Mouse (Mus musculus): ENCODE measurements at regions not wholly inside any gene's neighbourhood (a gene's known extent, or its start where the extent isn't known, plus 50 kb on each side); places are given as distances from the start of the nearest gene placed in this dataset.

GRCm38 (mm10) chr12:71767896-71768295, 63.0 kb upstream of the Daam1 start:
- whole genome bisulfite sequencing, result 43% methylated on average over 3 of the region's 3 CpGs
- no peaks in the 10 kb centered on the region for H3K9me3 ChIP-seq (ENCODE audit: low read length)
- H3K4me3 ChIP-seq (ENCODE audit: low read length), result no peak overlapping the region
- ATAC-seq (ENCODE audit: low FRiP score, low TSS enrichment), result no peak
- H3K36me3 ChIP-seq (ENCODE audit: insufficient read depth, low read length), result no peaks in the 10 kb centered on the region
- no peaks in the 10 kb centered on the region for H3K27me3 ChIP-seq (ENCODE audit: insufficient read depth, low read length)
- H3K4me1 ChIP-seq (ENCODE audit: insufficient read depth, low read length), result 0 out of 2 replicates have a peak, but pooled peaks cover 6% of the 10 kb centered on the region
- no peak overlapping the region for H3K4me2 ChIP-seq (replicated peaks; ENCODE audit: low read depth, low read length)
- no peak overlapping the region for H3K27ac ChIP-seq (ENCODE audit: low read length)
- H3K9ac ChIP-seq (replicated peaks; ENCODE audit: low read length), result no peak overlapping the region

- Histone ChIP-seq H3K36me3 (ENCODE audit: insufficient read depth, low read length) (no peaks in the 10 kb centered on the region), H3K27ac (ENCODE audit: low read length) (no peak overlapping the region), H3K27me3 (ENCODE audit: insufficient read depth, low read length) (no peaks in the 10 kb centered on the region), H3K4me2 (replicated peaks; ENCODE audit: low read depth, low read length) (peak overlapping the region; percentile 60), H3K4me1 (ENCODE audit: insufficient read depth, low read length) (0 out of 2 replicates have a peak, but pooled peaks cover 6% of the 10 kb centered on the region), H3K9me3 (ENCODE audit: low read length) (no peaks in the 10 kb centered on the region), H3K9ac (replicated peaks; ENCODE audit: low read length) (peak overlapping the region; percentile 37; the same call in 1 of the 2 replicates), H3K4me3 (ENCODE audit: low read length) (peak overlapping the region; percentile 39)
- 2% methylated on average over 12 of the region's 12 CpGs for WGBS
- ATAC-seq (ENCODE audit: low FRiP score, low TSS enrichment), result no peak
Measured at GRCm38 (mm10) chr12:71768471-71768870, 62.4 kb upstream of the Daam1 start.

GRCm38 (mm10) chr12:71768890-71769289, 62.0 kb upstream of the Daam1 start:
- H3K4me1 ChIP-seq (ENCODE audit: insufficient read depth, low read length), result 0 out of 2 replicates have a peak, but pooled peaks cover 6% of the 10 kb centered on the region
- 0 out of 2 replicates have a peak, but pooled peaks have one; percentile 52 for ATAC-seq (ENCODE audit: low FRiP score, low TSS enrichment)
- no peaks in the 10 kb centered on the region for H3K36me3 ChIP-seq (ENCODE audit: insufficient read depth, low read length)
- no peaks in the 10 kb centered on the region for H3K27me3 ChIP-seq (ENCODE audit: insufficient read depth, low read length)
- H3K9me3 ChIP-seq (ENCODE audit: low read length), result no peaks in the 10 kb centered on the region
- H3K9ac ChIP-seq (replicated peaks; ENCODE audit: low read length), result peak overlapping the region; percentile 37; the same call in 1 of the 2 replicates
- H3K27ac ChIP-seq (ENCODE audit: low read length), result no peak overlapping the region
- peak overlapping the region; percentile 60 for H3K4me2 ChIP-seq (replicated peaks; ENCODE audit: low read depth, low read length)
- H3K4me3 ChIP-seq (ENCODE audit: low read length), result peak overlapping the region; percentile 39
- 15% methylated on average over 9 of the region's 9 CpGs for WGBS

- Histone ChIP-seq H3K27me3 (ENCODE audit: insufficient read depth, low read length) (no peaks in the 10 kb centered on the region), H3K4me3 (ENCODE audit: low read length) (no peak overlapping the region), H3K36me3 (ENCODE audit: insufficient read depth, low read length) (no peaks in the 10 kb centered on the region), H3K4me2 (replicated peaks; ENCODE audit: low read depth, low read length) (peak overlapping the region; percentile 60), H3K27ac (ENCODE audit: low read length) (no peak overlapping the region), H3K9ac (replicated peaks; ENCODE audit: low read length) (no peak overlapping the region), H3K9me3 (ENCODE audit: low read length) (no peaks in the 10 kb centered on the region), H3K4me1 (ENCODE audit: insufficient read depth, low read length) (0 out of 2 replicates have a peak, but pooled peaks cover 6% of the 10 kb centered on the region)
- 42% methylated on average over 6 of the region's 6 CpGs for WGBS
- 0 out of 2 replicates have a peak, but pooled peaks have one; percentile 12 for ATAC-seq (ENCODE audit: low FRiP score, low TSS enrichment)
Measured at GRCm38 (mm10) chr12:71769302-71769701, 61.6 kb upstream of the Daam1 start.

- Histone ChIP-seq H3K27me3 (ENCODE audit: insufficient read depth, low read length) (no peaks in the 10 kb centered on the region), H3K27ac (ENCODE audit: low read length) (no peak overlapping the region), H3K4me3 (ENCODE audit: low read length) (no peak overlapping the region), H3K9ac (replicated peaks; ENCODE audit: low read length) (no peak overlapping the region), H3K4me1 (ENCODE audit: insufficient read depth, low read length) (peaks cover 17% of the 10 kb centered on the region), H3K9me3 (ENCODE audit: low read length) (no peaks in the 10 kb centered on the region), H3K36me3 (ENCODE audit: insufficient read depth, low read length) (no peaks in the 10 kb centered on the region), H3K4me2 (replicated peaks; ENCODE audit: low read depth, low read length) (no peak overlapping the region)
- ATAC-seq (ENCODE audit: low FRiP score, low TSS enrichment), result no peak
- whole genome bisulfite sequencing, result 67% methylated on average over 9 of the region's 9 CpGs
Measured at GRCm38 (mm10) chr12:71773891-71774290, 57.0 kb upstream of the Daam1 start.

GRCm38 (mm10) chr12:71775126-71775525, 55.8 kb upstream of the Daam1 start:
- no peak overlapping the region for H3K9ac ChIP-seq (replicated peaks; ENCODE audit: low read length)
- no peaks in the 10 kb centered on the region for H3K27me3 ChIP-seq (ENCODE audit: insufficient read depth, low read length)
- ATAC-seq (ENCODE audit: low FRiP score, low TSS enrichment), result no peak

GRCm38 (mm10) chr12:71778137-71778536, 52.7 kb upstream of the Daam1 start:
- ATAC-seq (ENCODE audit: low FRiP score, low TSS enrichment), result peak; percentile 58
- Histone ChIP-seq H3K4me1 (ENCODE audit: insufficient read depth, low read length) (peaks cover 34% of the 10 kb centered on the region), H3K27me3 (ENCODE audit: insufficient read depth, low read length) (no peaks in the 10 kb centered on the region), H3K36me3 (ENCODE audit: insufficient read depth, low read length) (no peaks in the 10 kb centered on the region), H3K27ac (ENCODE audit: low read length) (no peak overlapping the region), H3K9me3 (ENCODE audit: low read length) (no peaks in the 10 kb centered on the region), H3K4me2 (replicated peaks; ENCODE audit: low read depth, low read length) (peak overlapping the region; percentile 36), H3K4me3 (ENCODE audit: low read length) (no peak overlapping the region), H3K9ac (replicated peaks; ENCODE audit: low read length) (no peak overlapping the region)
- 34% methylated on average over 14 of the region's 14 CpGs for WGBS

More at GRCm38 (mm10) chr12:71775126-71775525, 55.8 kb upstream of the Daam1 start:
- no peak overlapping the region for H3K4me2 ChIP-seq (replicated peaks; ENCODE audit: low read depth, low read length)
- 81% methylated on average over 12 of the region's 12 CpGs for WGBS
- peaks cover 21% of the 10 kb centered on the region for H3K4me1 ChIP-seq (ENCODE audit: insufficient read depth, low read length)
- no peaks in the 10 kb centered on the region for H3K36me3 ChIP-seq (ENCODE audit: insufficient read depth, low read length)
- H3K4me3 ChIP-seq (ENCODE audit: low read length), result no peak overlapping the region
- no peak overlapping the region for H3K27ac ChIP-seq (ENCODE audit: low read length)
- no peaks in the 10 kb centered on the region for H3K9me3 ChIP-seq (ENCODE audit: low read length)

- no peaks in the 10 kb centered on the region for H3K27me3 ChIP-seq (ENCODE audit: insufficient read depth, low read length)
- no peaks in the 10 kb centered on the region for H3K9me3 ChIP-seq (ENCODE audit: low read length)
- 44% methylated on average over 3 of the region's 3 CpGs for WGBS
- no peaks in the 10 kb centered on the region for H3K36me3 ChIP-seq (ENCODE audit: insufficient read depth, low read length)
- H3K27ac ChIP-seq (ENCODE audit: low read length), result no peak overlapping the region
- H3K4me2 ChIP-seq (replicated peaks; ENCODE audit: low read depth, low read length), result no peak overlapping the region
- no peak overlapping the region for H3K9ac ChIP-seq (replicated peaks; ENCODE audit: low read length)
- peaks cover 34% of the 10 kb centered on the region for H3K4me1 ChIP-seq (ENCODE audit: insufficient read depth, low read length)
- peak; percentile 47; the same call in 1 of the 2 replicates for ATAC-seq (ENCODE audit: low FRiP score, low TSS enrichment)
- no peak overlapping the region for H3K4me3 ChIP-seq (ENCODE audit: low read length)
Measured at GRCm38 (mm10) chr12:71778948-71779347, 51.9 kb upstream of the Daam1 start.

GRCm38 (mm10) chr12:71779418-71779817, 51.5 kb upstream of the Daam1 start:
- Histone ChIP-seq H3K4me3 (ENCODE audit: low read length) (no peak overlapping the region), H3K27ac (ENCODE audit: low read length) (no peak overlapping the region), H3K9me3 (ENCODE audit: low read length) (no peaks in the 10 kb centered on the region), H3K27me3 (ENCODE audit: insufficient read depth, low read length) (no peaks in the 10 kb centered on the region), H3K36me3 (ENCODE audit: insufficient read depth, low read length) (no peaks in the 10 kb centered on the region), H3K9ac (replicated peaks; ENCODE audit: low read length) (no peak overlapping the region), H3K4me1 (ENCODE audit: insufficient read depth, low read length) (peaks cover 37% of the 10 kb centered on the region), H3K4me2 (replicated peaks; ENCODE audit: low read depth, low read length) (no peak overlapping the region)
- ATAC-seq (ENCODE audit: low FRiP score, low TSS enrichment), result peak; percentile 60
- WGBS, result 11% methylated on average over 6 of the region's 6 CpGs

Measured in kidney, embryonic 16.5 days (tissue).